Mouse (Mus musculus) left cerebral cortex, adult 9 months (tissue): ENCODE measurements at regions not wholly inside any gene's neighbourhood (a gene's known extent, or its start where the extent isn't known, plus 50 kb on each side); places are given as distances from the start of the nearest gene placed in this dataset.
A peak's percentile ranks its signal among the peaks of the same experiment; 100 is the strongest.

Source experiments
- DNase-seq, 2 experiments: peaks; one replicate each; pipeline ENCODE4 v3.0.0; 2022; ENCODE audit warnings: low spot score in 2 of 2

GRCm38 (mm10) chr8:8183233-8183622 lies 477.8 kb downstream of the Efnb2 start:
- no peak for DNase-seq

DNA sequence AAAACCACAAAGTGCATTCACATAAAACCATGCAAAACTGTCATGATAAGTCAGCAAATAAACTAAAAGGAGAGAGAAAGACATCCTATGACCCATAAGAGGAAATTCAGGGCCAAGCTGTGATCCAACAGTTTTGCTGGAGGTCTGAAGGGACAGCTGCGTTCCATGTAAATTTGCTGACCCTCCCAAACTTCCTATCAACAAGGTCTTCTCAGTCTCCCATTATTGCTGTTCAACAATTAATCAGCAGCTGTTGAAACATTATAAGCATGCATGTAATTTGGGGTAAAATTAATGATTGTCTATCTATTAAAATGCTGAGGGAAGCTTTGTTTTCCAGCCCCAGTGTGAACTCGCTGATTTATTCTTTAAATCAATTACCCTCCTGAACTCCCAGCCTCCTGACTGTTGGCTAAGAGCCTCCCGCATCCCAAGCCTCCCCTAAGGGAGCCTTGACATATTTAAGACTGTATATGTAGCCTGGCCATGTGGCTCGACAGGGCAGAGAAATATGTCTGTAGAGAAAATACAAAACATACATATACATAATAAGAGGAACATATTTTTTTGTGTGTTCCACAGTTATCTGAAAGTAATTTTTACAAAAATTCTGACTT lies 478.3 kb downstream of the Efnb2 start:
- no peak for DNase-seq

GRCm38 (mm10) chr8:8182108-8182507 lies 478.9 kb downstream of the Efnb2 start:
- no peak for DNase-seq

DNA sequence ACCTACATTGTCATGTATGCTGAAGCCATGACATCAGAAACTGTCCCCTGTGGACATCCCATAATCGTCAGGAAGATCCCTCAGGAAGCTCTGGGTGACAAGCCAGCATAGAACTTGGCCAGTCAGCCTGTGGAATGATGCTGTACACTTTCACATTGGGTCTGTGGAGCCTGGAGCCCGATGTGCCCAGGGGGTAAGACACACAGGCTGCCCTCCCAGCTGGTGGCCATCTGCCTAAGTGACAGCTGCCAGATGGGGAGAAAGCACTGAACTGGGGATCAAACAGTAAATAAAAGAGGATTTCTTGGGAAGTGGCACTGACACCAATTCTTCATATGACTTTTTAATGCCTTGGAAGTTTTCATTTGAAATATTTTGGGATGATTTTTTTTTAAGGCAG lies 486.8 kb downstream of the Efnb2 start:
- DNase-seq, result no peak

GRCm38 (mm10) chr8:8168674-8169073 lies 492.4 kb downstream of the Efnb2 start:
- DNase-seq, result no peak

DNA sequence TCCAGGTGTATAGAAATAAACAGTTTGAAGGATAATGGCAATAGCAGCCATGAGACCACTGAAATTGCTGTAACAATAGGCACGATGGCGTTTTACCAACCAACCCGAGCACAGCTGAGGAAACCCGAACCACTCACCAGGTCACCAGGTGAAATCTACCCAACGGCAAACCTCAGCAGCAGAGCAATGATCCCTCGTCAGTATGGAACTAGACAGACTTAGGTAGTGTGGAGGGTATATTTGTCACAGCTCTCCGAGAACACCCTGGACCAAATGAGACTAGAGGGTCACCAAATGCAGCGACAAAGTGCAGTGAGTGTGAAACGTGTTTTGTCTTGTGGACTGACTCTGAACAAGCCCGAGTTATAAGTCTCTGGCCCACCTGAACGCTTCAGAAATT lies 492.8 kb downstream of the Efnb2 start:
- no peak for DNase-seq

DNA sequence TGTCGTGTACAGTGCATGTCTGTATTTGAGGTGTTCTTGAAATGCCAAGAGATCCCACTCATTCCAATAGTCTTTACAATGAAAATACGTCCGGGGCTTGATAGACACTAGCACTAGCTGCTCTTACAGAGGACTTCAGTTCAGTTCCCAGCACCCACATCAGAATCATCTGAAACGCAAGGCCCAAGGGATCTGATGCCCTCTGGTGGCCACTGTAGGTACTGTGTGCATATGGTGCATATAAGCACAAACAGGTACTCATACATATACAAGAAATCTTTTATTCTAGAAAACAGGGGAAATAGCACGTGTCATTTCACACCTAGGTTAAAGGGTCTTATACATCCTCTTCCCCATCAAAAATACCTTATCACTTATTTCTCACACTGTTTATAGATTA lies 513.5 kb downstream of the Efnb2 start:
- DNase-seq, result no peak

DNA sequence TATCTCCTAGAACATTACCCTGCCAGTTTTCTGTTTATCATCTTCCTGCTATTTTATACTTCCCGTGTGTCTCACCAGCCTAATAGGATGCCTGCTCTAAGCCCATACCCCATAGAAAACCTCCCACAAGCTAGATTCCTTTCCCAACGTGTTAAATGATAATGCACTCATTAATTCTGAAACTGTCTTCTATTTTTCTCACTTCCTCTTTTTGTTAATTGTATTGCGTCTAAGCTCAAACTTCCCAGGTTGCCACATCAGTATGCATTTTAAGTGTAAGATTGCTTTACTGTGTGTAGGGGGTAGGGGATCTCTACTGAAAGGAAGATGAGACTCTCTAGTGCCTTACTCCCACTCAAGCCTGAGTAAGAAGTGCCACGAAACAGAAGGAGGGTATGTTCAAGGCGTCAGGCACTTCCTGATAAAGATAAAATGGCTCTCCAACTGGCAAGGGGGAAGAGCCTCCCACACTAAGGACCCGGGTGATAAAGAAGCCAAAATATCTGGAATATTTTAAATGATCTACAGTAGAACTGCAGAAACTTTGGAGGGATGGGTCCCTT lies 518.0 kb downstream of the Efnb2 start:
- DNase-seq, result peak; percentile 11 to 25

GRCm38 (mm10) chr8:8142461-8142860 lies 518.6 kb downstream of the Efnb2 start:
- DNase-seq, result no peak

- no peak for DNase-seq
Observed at GRCm38 (mm10) chr8:8139720-8140119, 521.3 kb downstream of the Efnb2 start.

GRCm38 (mm10) chr8:8133001-8133785 lies 527.8 kb downstream of the Efnb2 start:
- peak; percentile 23 to 58 for DNase-seq

DNA sequence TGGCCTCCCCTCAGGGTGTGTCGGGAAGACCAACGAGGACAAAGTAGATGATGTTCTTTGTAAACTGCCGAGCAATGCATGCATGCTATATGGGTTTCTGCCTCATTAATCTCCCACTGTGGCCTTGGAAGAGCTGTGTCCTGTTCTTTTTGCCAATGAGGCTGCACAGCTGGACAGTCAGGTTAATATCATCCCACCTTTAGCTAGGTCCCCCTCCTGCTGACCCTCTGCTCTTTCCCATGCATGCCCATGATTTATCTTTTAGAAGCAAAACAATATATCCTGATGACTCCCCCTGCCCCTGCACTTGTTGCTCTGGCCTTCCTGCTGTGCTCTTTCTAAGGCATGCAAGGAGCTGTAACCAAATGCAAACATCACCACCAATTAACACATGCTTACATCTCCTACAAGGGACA lies 529.1 kb downstream of the Efnb2 start:
- no peak for DNase-seq

DNA sequence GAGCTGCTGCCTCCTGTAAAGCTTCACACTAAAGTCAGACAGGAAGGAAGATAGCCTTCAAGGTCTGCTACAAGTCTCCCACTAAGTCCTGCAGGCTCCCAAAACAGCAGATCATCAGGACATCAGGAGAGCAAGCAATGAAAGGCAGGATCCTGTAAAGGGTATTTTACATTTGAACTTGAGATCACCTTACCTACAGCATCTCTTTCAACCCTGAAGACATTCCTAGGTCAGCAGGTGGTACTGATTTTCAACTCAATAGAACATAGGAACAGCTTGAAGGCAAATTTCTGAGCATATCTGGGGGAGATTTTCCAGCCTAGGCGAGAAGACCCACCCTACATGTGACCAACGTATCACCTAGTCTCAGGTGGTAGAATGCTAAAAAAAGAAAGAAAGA lies 530.2 kb downstream of the Efnb2 start:
- DNase-seq, result no peak

DNA sequence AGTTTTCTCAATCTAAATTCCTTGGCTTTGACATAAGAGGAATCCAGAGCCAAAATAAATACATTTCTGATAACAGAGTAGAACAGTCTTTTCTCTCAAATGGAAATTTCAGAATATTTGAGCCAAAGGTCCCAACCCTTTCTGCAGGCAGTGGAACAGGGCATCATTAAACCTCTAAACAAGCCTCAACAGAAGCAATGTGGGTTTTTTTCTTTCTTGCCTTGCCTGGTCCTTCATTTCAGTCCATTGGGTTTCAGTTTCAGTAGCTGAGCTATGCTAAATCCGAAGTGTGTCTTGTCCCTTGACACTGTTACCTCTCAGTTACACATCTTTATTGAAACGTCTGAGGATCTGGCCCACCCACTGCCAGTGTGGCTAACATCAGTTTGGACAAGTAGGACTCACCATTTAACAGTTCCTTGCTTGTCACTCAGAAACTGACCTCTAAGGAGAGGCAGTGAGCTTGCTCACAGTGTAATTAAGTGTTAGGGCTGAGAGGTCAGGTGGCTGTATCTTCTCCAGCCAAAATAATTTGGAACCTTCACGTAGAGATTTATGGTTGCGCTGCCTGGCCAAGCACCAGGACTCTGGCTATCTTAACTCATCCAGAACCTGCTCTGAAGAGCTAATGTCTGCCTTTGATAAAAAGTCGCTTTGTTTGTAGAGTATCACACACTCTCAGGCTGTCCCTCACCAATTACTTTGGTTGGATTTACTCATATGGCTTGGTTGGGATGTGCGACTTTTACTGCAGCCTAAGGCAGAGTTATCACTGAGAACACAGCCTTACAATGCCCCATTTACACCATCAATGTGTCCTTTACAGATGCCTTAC lies 545.2 kb downstream of the Efnb2 start:
- no peak for DNase-seq

GRCm38 (mm10) chr8:8114604-8115003 lies 546.4 kb downstream of the Efnb2 start:
- DNase-seq, result no peak

- no peak for DNase-seq
Observed at GRCm38 (mm10) chr8:8109785-8110350, 551.2 kb downstream of the Efnb2 start.

- no peak for DNase-seq
Observed at GRCm38 (mm10) chr8:8103492-8103891, 557.5 kb downstream of the Efnb2 start.

GRCm38 (mm10) chr8:8102010-8102727 lies 558.9 kb downstream of the Efnb2 start:
- DNase-seq, result no peak

- DNase-seq, result no peak
Observed at GRCm38 (mm10) chr8:8092551-8092950, 568.5 kb downstream of the Efnb2 start.

DNA sequence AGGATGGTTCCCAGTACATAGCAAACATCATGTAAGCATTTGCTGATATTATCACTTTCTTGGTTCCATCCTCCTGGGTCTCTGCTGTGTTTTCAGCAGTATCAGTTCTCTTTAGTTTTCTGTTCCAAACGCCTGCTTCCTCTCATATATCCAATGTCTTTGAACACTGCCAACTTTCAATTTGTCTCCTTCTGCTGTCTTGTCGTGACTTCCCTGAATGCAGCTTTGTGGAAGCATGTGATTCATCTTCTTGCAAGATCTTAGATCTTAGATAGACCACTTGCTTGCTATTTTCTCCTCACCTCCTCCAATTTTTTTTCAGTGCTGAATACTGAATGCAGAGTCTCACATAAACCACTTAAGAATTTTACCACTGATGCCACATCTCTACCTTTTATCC lies 576.4 kb downstream of the Efnb2 start:
- DNase-seq, result peak; percentile 37

DNA sequence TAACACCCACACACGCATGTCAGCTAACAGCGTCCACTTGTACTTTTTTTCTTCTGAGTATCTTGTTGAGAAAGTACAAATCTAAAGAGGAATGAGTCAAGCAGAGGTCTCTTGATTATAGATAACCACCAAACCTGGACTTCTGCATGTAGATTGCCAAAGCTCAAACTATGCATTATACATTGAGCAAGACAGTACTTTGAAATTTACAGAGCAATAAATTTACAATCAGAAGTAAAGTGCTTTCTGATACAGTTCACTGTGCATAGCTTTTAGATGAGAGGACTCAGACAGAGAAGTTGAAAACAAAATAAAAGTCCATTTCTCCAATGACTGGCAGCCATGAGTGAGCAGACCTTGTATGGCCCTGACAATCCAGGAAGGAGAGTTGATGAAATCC lies 597.0 kb downstream of the Efnb2 start:
- DNase-seq, result no peak
